Mouse (Mus musculus) thymus, postnatal 4 days (tissue): ENCODE data around the gene Orai1.
"Not testable (repeated sequence)": the region's sequence is repeated elsewhere in the genome, so short reads cannot be mapped to it uniquely, and the experiment has no call there.

Experiments
- DNase-seq: peaks from one replicate; pipeline ENCODE4 v3.0.0; 2021

Gene Orai1

GRCm38 (mm10) chr5:123014753-123015701, at the start of gene Orai1:
Gene Orai1 (plus strand): TSS chr5:123015074.
- DNase-seq = peak; percentile 99

GRCm38 (mm10) chr5:122965427-122965826, 49.4 kb upstream of the Orai1 start:
- DNase-seq = no peak

GRCm38 (mm10) chr5:122968322-122968721, 46.6 kb upstream of the Orai1 start:
- peak; percentile 93 for DNase-seq

GRCm38 (mm10) chr5:122970056-122970455, 44.8 kb upstream of the Orai1 start:
- no peak for DNase-seq

- no peak for DNase-seq
Observed at GRCm38 (mm10) chr5:122971438-122971837, 43.4 kb upstream of the Orai1 start.

GRCm38 (mm10) chr5:122972116-122972515, 42.8 kb upstream of the Orai1 start:
- no peak for DNase-seq

GRCm38 (mm10) chr5:122974701-122975100, 40.2 kb upstream of the Orai1 start:
- not testable (repeated sequence) for DNase-seq

- no peak for DNase-seq
Observed at GRCm38 (mm10) chr5:122978970-122979369, 35.9 kb upstream of the Orai1 start.

GRCm38 (mm10) chr5:122984483-122984882, 30.4 kb upstream of the Orai1 start:
- no peak for DNase-seq

GRCm38 (mm10) chr5:122985276-122985675, 29.6 kb upstream of the Orai1 start:
- no peak for DNase-seq

- peak; percentile 28 for DNase-seq
Observed at GRCm38 (mm10) chr5:122986091-122986493, 28.8 kb upstream of the Orai1 start.

- DNase-seq = peak; percentile 72
Observed at GRCm38 (mm10) chr5:122987211-122988020, 27.5 kb upstream of the Orai1 start.

GRCm38 (mm10) chr5:122988021-122988751, 26.7 kb upstream of the Orai1 start:
- DNase-seq = peak; percentile 80

- peak; percentile 89 for DNase-seq
Observed at GRCm38 (mm10) chr5:122989001-122989525, 25.8 kb upstream of the Orai1 start.

GRCm38 (mm10) chr5:122989551-122990330, 25.1 kb upstream of the Orai1 start, which contains the start of gene Kdm2b:
Gene Kdm2b (minus strand): TSS chr5:122989823.
- DNase-seq = peak; percentile 65

- DNase-seq = peak; percentile 56
Observed at GRCm38 (mm10) chr5:122990411-122991160, 24.3 kb upstream of the Orai1 start.

GRCm38 (mm10) chr5:122991350-122992004, 23.4 kb upstream of the Orai1 start:
- DNase-seq = no peak

- no peak for DNase-seq
Observed at GRCm38 (mm10) chr5:122993811-122994210, 21.1 kb upstream of the Orai1 start.

GRCm38 (mm10) chr5:122994303-122994846, 20.5 kb upstream of the Orai1 start:
- peak; percentile 96 for DNase-seq

- no peak for DNase-seq
Observed at GRCm38 (mm10) chr5:122994910-122995309, 20.0 kb upstream of the Orai1 start.
